Mouse (Mus musculus) intestine, embryonic 15.5 days (tissue): Measurements from ENCODE around the gene Cecr2. TPM values are rescaled to one million over a fixed set of nuclear protein-coding genes. Genes with fewer than 3 reads are reported as not detected.

ENCODE experiments used
- ATAC-seq: fragments of 200-750 bp; cut with Nextera tagmentation; 2 replicates; pipeline ENCODE4 v1.8.0; 2017; ENCODE audit warnings: moderate TSS enrichment, moderate library complexity
- H3K27ac ChIP-seq: fragments of 300-500 bp; sonication (generic); 2 replicates; pipeline ENCODE4 v1.5.1; 2015; ENCODE audit warnings: mild to moderate bottlenecking, inconsistent platforms
- H3K27me3 ChIP-seq: fragments of 300-500 bp; sonication (generic); replicated peaks from 2 replicates; pipeline ENCODE4 v1.6.1; 2015; ENCODE audit warnings: inconsistent platforms
- H3K36me3 ChIP-seq: fragments of 300-500 bp; sonication (generic); 2 replicates; pipeline ENCODE4 v1.6.1; 2015; ENCODE audit warnings: inconsistent platforms
- H3K4me1 ChIP-seq: fragments of 300-500 bp; sonication (generic); replicated peaks from 2 replicates; pipeline ENCODE4 v1.6.1; 2015; ENCODE audit warnings: inconsistent platforms
- H3K4me2 ChIP-seq: fragments of 300-500 bp; sonication (generic); replicated peaks from 2 replicates; pipeline ENCODE4 v1.6.1; 2015; ENCODE audit warnings: mild to moderate bottlenecking, inconsistent platforms
- H3K4me3 ChIP-seq: fragments of 300-500 bp; sonication (generic); replicated peaks from 2 replicates; pipeline ENCODE4 v1.5.1; 2015; ENCODE audit warnings: inconsistent platforms
- H3K9ac ChIP-seq: fragments of 300-500 bp; sonication (generic); 2 replicates; pipeline ENCODE4 v1.6.1; 2015; ENCODE audit warnings: inconsistent platforms
- H3K9me3 ChIP-seq: fragments of 300-500 bp; sonication (generic); 2 replicates; pipeline ENCODE4 v1.6.1; 2016; ENCODE audit warnings: inconsistent platforms
- WGBS: fragments of 180-500 bp; shearing (Covaris S2); methylation state at CpG from one replicate; pipeline ENCODE4 v1.1.7; 2015; 5-methylcytosine and 5-hydroxymethylcytosine counted together
- polyA plus RNA-seq: library from polyadenylated mRNA; unstranded; fragments of >200 nt; fragmentation: Nextera tagmentation; extraction: Ambion mirVana; gene quantifications from 2 replicates; pipeline ENCODE4 v1.2.1, GENCODE M21; 2015

The Cecr2 gene
- polyA plus RNA-seq: 0.88 and 1.2 TPM in 2 replicates

- Histone ChIP-seq H3K9ac (peak within 1 kb of the TSS; percentile 66), H3K4me3 (peak within 1 kb of the TSS; percentile 77), H3K4me2 (peak within 1 kb of the TSS; percentile 97), H3K9me3 (no peaks in the 10 kb centered on the region), H3K36me3 (no peaks in the 10 kb centered on the region), H3K4me1 (peaks cover 5% of the 10 kb centered on the region; the same call in 1 of the 2 replicates), H3K27me3 (peaks cover 3% of the 10 kb centered on the region; the same call in 1 of the 2 replicates), H3K27ac (peak within 1 kb of the TSS; percentile 81)
- ATAC-seq: peak; percentile 88
- 1% methylated on average over 107 of the region's 127 CpGs for WGBS
Measured at GRCm38 (mm10) chr6:120665816-120666760, at the start of gene Cecr2. TSS of gene Cecr2 (plus strand) at chr6:120666369.

- no peaks in the 10 kb centered on the region for H3K9me3 ChIP-seq
- no peak overlapping the region for H3K4me3 ChIP-seq
- no peak overlapping the region for H3K4me2 ChIP-seq
- H3K4me1 ChIP-seq: no peaks in the 10 kb centered on the region
- H3K27me3 ChIP-seq: no peaks in the 10 kb centered on the region
- 68% methylated on average over 5 of the region's 5 CpGs for WGBS
- H3K36me3 ChIP-seq: no peaks in the 10 kb centered on the region
- H3K27ac ChIP-seq: no peak overlapping the region
- no peak for ATAC-seq
- H3K9ac ChIP-seq: no peak overlapping the region
Measured at GRCm38 (mm10) chr6:120617586-120617985, 48.6 kb upstream of the Cecr2 start.

- Histone ChIP-seq H3K27me3 (no peaks in the 10 kb centered on the region), H3K9ac (no peak overlapping the region), H3K36me3 (no peaks in the 10 kb centered on the region), H3K4me1 (no peaks in the 10 kb centered on the region), H3K9me3 (no peaks in the 10 kb centered on the region), H3K4me2 (no peak overlapping the region), H3K27ac (no peak overlapping the region), H3K4me3 (no peak overlapping the region)
- 68% methylated on average over 4 of the region's 4 CpGs for WGBS
- peak; percentile 66 for ATAC-seq
Measured at GRCm38 (mm10) chr6:120618518-120619402, 47.4 kb upstream of the Cecr2 start.

GRCm38 (mm10) chr6:120620193-120620592 is 46.0 kb upstream of the Cecr2 start:
- ATAC-seq: no peak

GRCm38 (mm10) chr6:120625081-120625480 is 41.1 kb upstream of the Cecr2 start:
- Histone ChIP-seq H3K36me3 (no peaks in the 10 kb centered on the region), H3K4me2 (no peak overlapping the region), H3K4me3 (no peak overlapping the region), H3K27ac (no peak overlapping the region), H3K4me1 (no peaks in the 10 kb centered on the region), H3K9me3 (no peaks in the 10 kb centered on the region), H3K9ac (no peak overlapping the region), H3K27me3 (no peaks in the 10 kb centered on the region; the same call in 1 of the 2 replicates)
- WGBS: 32% methylated on average over 8 of the region's 8 CpGs
- no peak for ATAC-seq

More at GRCm38 (mm10) chr6:120620193-120620592, 46.0 kb upstream of the Cecr2 start:
- no peaks in the 10 kb centered on the region for H3K27me3 ChIP-seq
- 89% methylated on average over 3 of the region's 3 CpGs for WGBS
- H3K4me2 ChIP-seq: no peak overlapping the region
- no peaks in the 10 kb centered on the region for H3K36me3 ChIP-seq
- no peak overlapping the region for H3K9ac ChIP-seq
- H3K4me1 ChIP-seq: no peaks in the 10 kb centered on the region
- H3K4me3 ChIP-seq: no peak overlapping the region
- no peaks in the 10 kb centered on the region for H3K9me3 ChIP-seq
- H3K27ac ChIP-seq: no peak overlapping the region

- 41% methylated on average over 2 of the region's 2 CpGs for WGBS
- Histone ChIP-seq H3K27ac (no peak overlapping the region), H3K9ac (no peak overlapping the region), H3K9me3 (no peaks in the 10 kb centered on the region), H3K4me2 (no peak overlapping the region), H3K4me3 (no peak overlapping the region), H3K36me3 (no peaks in the 10 kb centered on the region), H3K4me1 (no peaks in the 10 kb centered on the region), H3K27me3 (no peaks in the 10 kb centered on the region; the same call in 1 of the 2 replicates)
- no peak for ATAC-seq
Measured at GRCm38 (mm10) chr6:120627096-120627495, 39.1 kb upstream of the Cecr2 start.

- WGBS: 69% methylated on average over 2 of the region's 2 CpGs
- H3K27me3 ChIP-seq: no peaks in the 10 kb centered on the region; the same call in 1 of the 2 replicates
- no peak for ATAC-seq
- H3K4me1 ChIP-seq: no peaks in the 10 kb centered on the region
- no peak overlapping the region for H3K9ac ChIP-seq
- no peaks in the 10 kb centered on the region for H3K36me3 ChIP-seq
- H3K4me3 ChIP-seq: no peak overlapping the region
- H3K9me3 ChIP-seq: no peaks in the 10 kb centered on the region
- no peak overlapping the region for H3K4me2 ChIP-seq
- no peak overlapping the region for H3K27ac ChIP-seq
Measured at GRCm38 (mm10) chr6:120628963-120629362, 37.2 kb upstream of the Cecr2 start.

- no peak overlapping the region for H3K4me3 ChIP-seq
- no peak for ATAC-seq
- H3K27ac ChIP-seq: no peak overlapping the region
- no peaks in the 10 kb centered on the region for H3K36me3 ChIP-seq
- H3K9ac ChIP-seq: no peak overlapping the region
- no peaks in the 10 kb centered on the region for H3K4me1 ChIP-seq
- 85% methylated on average over 8 of the region's 8 CpGs for WGBS
- H3K27me3 ChIP-seq: no peaks in the 10 kb centered on the region
- no peak overlapping the region for H3K4me2 ChIP-seq
- H3K9me3 ChIP-seq: no peaks in the 10 kb centered on the region
Measured at GRCm38 (mm10) chr6:120635391-120636028, 30.7 kb upstream of the Cecr2 start.

GRCm38 (mm10) chr6:120639547-120639946 is 26.6 kb upstream of the Cecr2 start:
- no peak for ATAC-seq
- Histone ChIP-seq H3K4me3 (no peak overlapping the region), H3K9me3 (no peaks in the 10 kb centered on the region), H3K27ac (no peak overlapping the region), H3K27me3 (no peaks in the 10 kb centered on the region), H3K4me1 (no peaks in the 10 kb centered on the region), H3K36me3 (no peaks in the 10 kb centered on the region), H3K4me2 (no peak overlapping the region), H3K9ac (no peak overlapping the region)
- WGBS: 37% methylated on average over 4 of the region's 4 CpGs

GRCm38 (mm10) chr6:120641866-120642378 is 24.2 kb upstream of the Cecr2 start:
- H3K4me3 ChIP-seq: no peak overlapping the region
- no peaks in the 10 kb centered on the region for H3K9me3 ChIP-seq
- H3K27ac ChIP-seq: no peak overlapping the region
- no peaks in the 10 kb centered on the region for H3K36me3 ChIP-seq
- no peak overlapping the region for H3K9ac ChIP-seq
- H3K4me2 ChIP-seq: no peak overlapping the region
- no peak for ATAC-seq
- WGBS: 85% methylated on average over 11 of the region's 11 CpGs
- H3K4me1 ChIP-seq: no peaks in the 10 kb centered on the region
- no peaks in the 10 kb centered on the region for H3K27me3 ChIP-seq

GRCm38 (mm10) chr6:120643776-120644175 is 22.4 kb upstream of the Cecr2 start:
- no peaks in the 10 kb centered on the region for H3K4me1 ChIP-seq
- no peaks in the 10 kb centered on the region for H3K27me3 ChIP-seq
- H3K9me3 ChIP-seq: no peaks in the 10 kb centered on the region
- no peak overlapping the region for H3K4me3 ChIP-seq
- no peak overlapping the region for H3K27ac ChIP-seq
- H3K36me3 ChIP-seq: no peaks in the 10 kb centered on the region
- no peak for ATAC-seq
- no peak overlapping the region for H3K9ac ChIP-seq
- no peak overlapping the region for H3K4me2 ChIP-seq
- WGBS: 73% methylated on average over 7 of the region's 7 CpGs
